Mouse (Mus musculus) intestine, postnatal 0 days (tissue): ENCODE measurements around the gene Otud6a. TPM values are rescaled to one million over a fixed set of nuclear protein-coding genes. Genes with fewer than 3 reads are reported as not detected.

ENCODE experiments used
- ATAC-seq: fragments of 200-750 bp; cut with Nextera tagmentation; 2 replicates; pipeline ENCODE4 v1.8.0; 2017; ENCODE audit warnings: mild to moderate bottlenecking, moderate TSS enrichment, moderate library complexity
- H3K27ac ChIP-seq: fragments of 300-500 bp; sonication (generic); 2 replicates; pipeline ENCODE4 v1.5.1; 2014; ENCODE audit warnings: mild to moderate bottlenecking, low read depth, low read length, moderate library complexity
- H3K27me3 ChIP-seq: fragments of 300-500 bp; sonication (generic); replicated peaks from 2 replicates; pipeline ENCODE4 v1.6.1; 2014; ENCODE audit warnings: low read length, mixed read lengths; ENCODE audit not compliant: control insufficient read depth, insufficient read depth
- H3K36me3 ChIP-seq: fragments of 300-500 bp; sonication (generic); 2 replicates; pipeline ENCODE4 v1.6.1; 2014; ENCODE audit warnings: mild to moderate bottlenecking, moderate library complexity; ENCODE audit not compliant: control insufficient read depth, insufficient read depth
- H3K4me1 ChIP-seq: fragments of 300-500 bp; sonication (generic); replicated peaks from 2 replicates; pipeline ENCODE4 v1.6.1; 2014; ENCODE audit warnings: antibody characterized with exemption, low read length, mixed read lengths; ENCODE audit not compliant: control insufficient read depth, insufficient read depth
- H3K4me2 ChIP-seq: fragments of 300-500 bp; sonication (generic); replicated peaks from 2 replicates; pipeline ENCODE4 v1.6.1; 2014; ENCODE audit warnings: low read depth, mild to moderate bottlenecking, moderate library complexity
- H3K4me3 ChIP-seq: fragments of 300-500 bp; sonication (generic); 2 replicates; pipeline ENCODE4 v1.5.1; 2014; ENCODE audit warnings: low read depth, low read length
- H3K9ac ChIP-seq: fragments of 300-500 bp; sonication (generic); 2 replicates; pipeline ENCODE4 v1.6.1; 2014; ENCODE audit warnings: mild to moderate bottlenecking, low read depth, low read length
- H3K9me3 ChIP-seq: fragments of 300-500 bp; sonication (generic); 2 replicates; pipeline ENCODE4 v1.6.1; 2016; ENCODE audit warnings: mixed run types; ENCODE audit not compliant: control insufficient read depth
- CTCF ChIP-seq: sonication (generic); IDR thresholded peaks from 2 replicates; pipeline ENCODE4 v1.5.1; 2016; ENCODE audit warnings: low read depth, mild to moderate bottlenecking, control low read depth, antibody characterized with exemption, moderate library complexity
- WGBS: fragments of 180-500 bp; shearing (Covaris S2); extraction: QIAGEN DNeasy Blood & Tissue Kit; methylation state at CpG from one replicate; pipeline ENCODE4 v1.1.7; 2014; 5-methylcytosine and 5-hydroxymethylcytosine counted together
- polyA plus RNA-seq: library from polyadenylated mRNA; unstranded; fragments of >200 nt; fragmentation: Nextera tagmentation; extraction: Ambion mirVana; gene quantifications from 2 replicates; pipeline ENCODE4 v1.2.1, GENCODE M21; 2015

Gene Otud6a
- not detected in 2 replicates for polyA plus RNA-seq

GRCm38 (mm10) chrX:100428693-100429092, at the start of gene Otud6a:
Gene Otud6a, plus strand, starts transcription at chrX:100429013.
- no peak for ATAC-seq

GRCm38 (mm10) chrX:100389887-100390286, 38.9 kb upstream of the Otud6a start:
- H3K9me3 ChIP-seq: no peaks in the 10 kb centered on the region
- no peaks in the 10 kb centered on the region for H3K4me1 ChIP-seq
- H3K9ac ChIP-seq: no peak overlapping the region
- H3K27ac ChIP-seq: no peak overlapping the region
- H3K4me2 ChIP-seq: no peak overlapping the region
- WGBS: 88% methylated on average over 1 of the region's 1 CpGs
- no peak for TF ChIP-seq CTCF
- no peak overlapping the region for H3K4me3 ChIP-seq
- no peak for ATAC-seq
- no peaks in the 10 kb centered on the region for H3K27me3 ChIP-seq
- no peaks in the 10 kb centered on the region for H3K36me3 ChIP-seq

More at GRCm38 (mm10) chrX:100428693-100429092, at the start of gene Otud6a:
- Histone ChIP-seq H3K9ac (no peak within 1 kb of the TSS), H3K4me3 (no peak within 1 kb of the TSS), H3K36me3 (no peaks in the 10 kb centered on the region), H3K4me1 (no peaks in the 10 kb centered on the region), H3K27me3 (no peaks in the 10 kb centered on the region), H3K27ac (no peak within 1 kb of the TSS), H3K9me3 (no peaks in the 10 kb centered on the region), H3K4me2 (no peak within 1 kb of the TSS)
- TF ChIP-seq CTCF: no peak
- 91% methylated on average over 21 of the region's 21 CpGs for WGBS

GRCm38 (mm10) chrX:100392304-100392703, 36.5 kb upstream of the Otud6a start:
- H3K36me3 ChIP-seq: no peaks in the 10 kb centered on the region
- 30% methylated on average over 6 of the region's 6 CpGs for WGBS
- no peak overlapping the region for H3K9ac ChIP-seq
- TF ChIP-seq CTCF: peak; percentile 78
- no peak overlapping the region for H3K4me2 ChIP-seq
- no peaks in the 10 kb centered on the region for H3K27me3 ChIP-seq
- no peak for ATAC-seq
- no peaks in the 10 kb centered on the region for H3K9me3 ChIP-seq
- no peak overlapping the region for H3K4me3 ChIP-seq
- no peak overlapping the region for H3K27ac ChIP-seq
- no peaks in the 10 kb centered on the region for H3K4me1 ChIP-seq

- no peaks in the 10 kb centered on the region for H3K9me3 ChIP-seq
- no peaks in the 10 kb centered on the region for H3K27me3 ChIP-seq
- H3K9ac ChIP-seq: no peak overlapping the region
- no peak for TF ChIP-seq CTCF
- no peak overlapping the region for H3K27ac ChIP-seq
- H3K4me3 ChIP-seq: no peak overlapping the region
- no peaks in the 10 kb centered on the region for H3K36me3 ChIP-seq
- no peak overlapping the region for H3K4me2 ChIP-seq
- no peaks in the 10 kb centered on the region for H3K4me1 ChIP-seq
- ATAC-seq: no peak
- 67% methylated on average over 7 of the region's 7 CpGs for WGBS
Observed at GRCm38 (mm10) chrX:100394223-100394861, 34.5 kb upstream of the Otud6a start.

- H3K4me2 ChIP-seq: no peak overlapping the region
- no peak for ATAC-seq
- 80% methylated on average over 8 of the region's 8 CpGs for WGBS
- no peak overlapping the region for H3K4me3 ChIP-seq
- no peaks in the 10 kb centered on the region for H3K4me1 ChIP-seq
- no peaks in the 10 kb centered on the region for H3K9me3 ChIP-seq
- H3K9ac ChIP-seq: no peak overlapping the region
- no peak overlapping the region for H3K27ac ChIP-seq
- H3K36me3 ChIP-seq: no peaks in the 10 kb centered on the region
- peak; percentile 61 for TF ChIP-seq CTCF
- H3K27me3 ChIP-seq: no peaks in the 10 kb centered on the region
Observed at GRCm38 (mm10) chrX:100395026-100395425, 33.8 kb upstream of the Otud6a start.

GRCm38 (mm10) chrX:100400900-100401299, 27.9 kb upstream of the Otud6a start:
- Histone ChIP-seq H3K4me3 (no peak overlapping the region), H3K9ac (no peak overlapping the region), H3K9me3 (no peaks in the 10 kb centered on the region), H3K27me3 (no peaks in the 10 kb centered on the region), H3K36me3 (no peaks in the 10 kb centered on the region), H3K27ac (no peak overlapping the region), H3K4me2 (no peak overlapping the region), H3K4me1 (no peaks in the 10 kb centered on the region)
- ATAC-seq: no peak
- TF ChIP-seq CTCF: no peak

- Histone ChIP-seq H3K27ac (no peak overlapping the region), H3K27me3 (no peaks in the 10 kb centered on the region), H3K4me3 (no peak overlapping the region), H3K9me3 (no peaks in the 10 kb centered on the region), H3K4me2 (no peak overlapping the region), H3K9ac (no peak overlapping the region), H3K36me3 (no peaks in the 10 kb centered on the region), H3K4me1 (no peaks in the 10 kb centered on the region)
- no peak for ATAC-seq
- 80% methylated on average over 5 of the region's 5 CpGs for WGBS
- TF ChIP-seq CTCF: no peak
Observed at GRCm38 (mm10) chrX:100401657-100402056, 27.2 kb upstream of the Otud6a start.
